Mouse (Mus musculus): ENCODE results near the gene Snx9. TPM values are rescaled to one million over a fixed set of nuclear protein-coding genes. Genes with fewer than 3 reads are reported as not detected.

The Snx9 gene
- polyA plus RNA-seq, 1 experiment from 2014 or later: 7.5 TPM

- Histone ChIP-seq H3K4me3 (no peak overlapping the region), H3K27ac (no peak overlapping the region), H3K9me3 (no peaks in the 10 kb centered on the region), H3K36me3 (no peaks in the 10 kb centered on the region), H3K4me2 (no peak overlapping the region), H3K27me3 (no peaks in the 10 kb centered on the region), H3K4me1 (replicated peaks) (no peaks in the 10 kb centered on the region), H3K9ac (no peak overlapping the region)
- WGBS: 64% methylated on average over 6 of the region's 6 CpGs
- no peak for ATAC-seq (ENCODE audit: low FRiP score)
These were observed 127.4 kb downstream of the Snx9 start for GRCm38 (mm10) chr17:5968562-5968961.

GRCm38 (mm10) chr17:5969246-5969645, 128.1 kb downstream of the Snx9 start:
- no peaks in the 10 kb centered on the region for H3K27me3 ChIP-seq
- no peak overlapping the region for H3K4me2 ChIP-seq
- H3K36me3 ChIP-seq: no peaks in the 10 kb centered on the region
- H3K4me3 ChIP-seq: no peak overlapping the region
- H3K9ac ChIP-seq: no peak overlapping the region
- no peak for ATAC-seq (ENCODE audit: low FRiP score)
- H3K27ac ChIP-seq: peak overlapping the region; percentile 44; the same call in 1 of the 2 replicates
- H3K4me1 ChIP-seq (replicated peaks): no peaks in the 10 kb centered on the region
- 36% methylated on average over 3 of the region's 3 CpGs for WGBS
- no peaks in the 10 kb centered on the region for H3K9me3 ChIP-seq

GRCm38 (mm10) chr17:5970298-5970821, 129.2 kb downstream of the Snx9 start:
- H3K9ac ChIP-seq: no peak overlapping the region
- H3K4me3 ChIP-seq: no peak overlapping the region
- no peak overlapping the region for H3K27ac ChIP-seq
- H3K27me3 ChIP-seq: no peaks in the 10 kb centered on the region
- H3K4me2 ChIP-seq: no peak overlapping the region
- WGBS: 93% methylated on average over 5 of the region's 5 CpGs
- no peaks in the 10 kb centered on the region for H3K9me3 ChIP-seq
- H3K36me3 ChIP-seq: no peaks in the 10 kb centered on the region
- peaks cover 4% of the 10 kb centered on the region for H3K4me1 ChIP-seq (replicated peaks)
- no peak for ATAC-seq (ENCODE audit: low FRiP score)

GRCm38 (mm10) chr17:5973536-5973935, 132.4 kb downstream of the Snx9 start:
- 77% methylated on average over 8 of the region's 8 CpGs for WGBS
- no peaks in the 10 kb centered on the region for H3K27me3 ChIP-seq
- peaks cover 29% of the 10 kb centered on the region for H3K4me1 ChIP-seq (replicated peaks)
- H3K9ac ChIP-seq: no peak overlapping the region
- ATAC-seq (ENCODE audit: low FRiP score): no peak
- H3K9me3 ChIP-seq: no peaks in the 10 kb centered on the region
- H3K27ac ChIP-seq: no peak overlapping the region
- no peaks in the 10 kb centered on the region for H3K36me3 ChIP-seq
- H3K4me3 ChIP-seq: no peak overlapping the region
- H3K4me2 ChIP-seq: no peak overlapping the region

- no peaks in the 10 kb centered on the region for H3K9me3 ChIP-seq
- H3K4me3 ChIP-seq: no peak overlapping the region
- H3K36me3 ChIP-seq: no peaks in the 10 kb centered on the region
- peak overlapping the region; percentile 37 for H3K4me2 ChIP-seq
- H3K9ac ChIP-seq: no peak overlapping the region
- H3K27ac ChIP-seq: no peak overlapping the region
- H3K4me1 ChIP-seq (replicated peaks): peaks cover 30% of the 10 kb centered on the region
- WGBS: 50% methylated on average over 23 of the region's 23 CpGs
- no peaks in the 10 kb centered on the region for H3K27me3 ChIP-seq
- 0 out of 2 replicates have a peak, but pooled peaks have one; percentile 39 for ATAC-seq (ENCODE audit: low FRiP score)
These were observed 134.2 kb downstream of the Snx9 start for GRCm38 (mm10) chr17:5975099-5975977.

GRCm38 (mm10) chr17:5976221-5977055, 135.3 kb downstream of the Snx9 start:
- WGBS: 84% methylated on average over 20 of the region's 20 CpGs
- Histone ChIP-seq H3K4me2 (peak overlapping the region; percentile 6; the same call in 1 of the 2 replicates), H3K36me3 (no peaks in the 10 kb centered on the region), H3K4me3 (no peak overlapping the region), H3K9me3 (no peaks in the 10 kb centered on the region), H3K27me3 (no peaks in the 10 kb centered on the region), H3K9ac (peak overlapping the region; percentile 52; the same call in 1 of the 2 replicates), H3K27ac (no peak overlapping the region), H3K4me1 (replicated peaks) (peaks cover 30% of the 10 kb centered on the region)
- ATAC-seq (ENCODE audit: low FRiP score): no peak

- Histone ChIP-seq H3K36me3 (no peaks in the 10 kb centered on the region), H3K4me1 (replicated peaks) (peaks cover 30% of the 10 kb centered on the region), H3K27me3 (no peaks in the 10 kb centered on the region), H3K27ac (no peak overlapping the region), H3K9ac (peak overlapping the region; percentile 52; the same call in 1 of the 2 replicates), H3K4me3 (no peak overlapping the region), H3K9me3 (no peaks in the 10 kb centered on the region), H3K4me2 (peak overlapping the region; percentile 6; the same call in 1 of the 2 replicates)
- ATAC-seq (ENCODE audit: low FRiP score): no peak
- 55% methylated on average over 16 of the region's 16 CpGs for WGBS
These were observed 136.2 kb downstream of the Snx9 start for GRCm38 (mm10) chr17:5977056-5977920.

GRCm38 (mm10) chr17:5977921-5978504, 136.9 kb downstream of the Snx9 start:
- WGBS: 68% methylated on average over 8 of the region's 8 CpGs
- no peaks in the 10 kb centered on the region for H3K9me3 ChIP-seq

GRCm38 (mm10) chr17:5978505-5979077, 137.5 kb downstream of the Snx9 start:
- H3K9me3 ChIP-seq: no peaks in the 10 kb centered on the region
- WGBS: 76% methylated on average over 10 of the region's 10 CpGs
- no peak for ATAC-seq (ENCODE audit: low FRiP score)
- no peak overlapping the region for H3K27ac ChIP-seq
- no peak overlapping the region for H3K4me3 ChIP-seq
- no peak overlapping the region for H3K4me2 ChIP-seq
- peaks cover 34% of the 10 kb centered on the region for H3K4me1 ChIP-seq (replicated peaks)
- no peak overlapping the region for H3K9ac ChIP-seq
- no peaks in the 10 kb centered on the region for H3K36me3 ChIP-seq
- no peaks in the 10 kb centered on the region for H3K27me3 ChIP-seq

More at GRCm38 (mm10) chr17:5977921-5978504, 136.9 kb downstream of the Snx9 start:
- ATAC-seq (ENCODE audit: low FRiP score): no peak
- Histone ChIP-seq H3K4me2 (no peak overlapping the region), H3K4me1 (replicated peaks) (peaks cover 30% of the 10 kb centered on the region), H3K36me3 (no peaks in the 10 kb centered on the region), H3K9ac (no peak overlapping the region), H3K27ac (no peak overlapping the region), H3K27me3 (no peaks in the 10 kb centered on the region), H3K4me3 (no peak overlapping the region)

GRCm38 (mm10) chr17:5980860-5981259, 139.7 kb downstream of the Snx9 start:
- H3K27me3 ChIP-seq: no peaks in the 10 kb centered on the region
- H3K36me3 ChIP-seq: no peaks in the 10 kb centered on the region
- H3K4me2 ChIP-seq: no peak overlapping the region
- 48% methylated on average over 6 of the region's 6 CpGs for WGBS
- H3K27ac ChIP-seq: no peak overlapping the region
- H3K9ac ChIP-seq: no peak overlapping the region
- no peak for ATAC-seq (ENCODE audit: low FRiP score)
- no peaks in the 10 kb centered on the region for H3K9me3 ChIP-seq
- peaks cover 29% of the 10 kb centered on the region for H3K4me1 ChIP-seq (replicated peaks)
- H3K4me3 ChIP-seq: no peak overlapping the region
